Mouse (Mus musculus) testis, adult 2 months (tissue): ENCODE results near the gene Junb. TPM values are rescaled to one million over a fixed set of nuclear protein-coding genes. Genes with fewer than 3 reads are reported as not detected.

Source experiments
- H3K27ac ChIP-seq: fragments of 200-500 bp; 2 replicates; pipeline ENCODE4 v1.5.1; 2012; ENCODE audit warnings: low read depth, low read length; ENCODE audit not compliant: control insufficient read depth, insufficient read depth
- H3K27me3 ChIP-seq: fragments of 200-500 bp; 2 replicates; pipeline ENCODE4 v1.6.1; 2012; ENCODE audit warnings: mild to moderate bottlenecking, low read length, moderate library complexity; ENCODE audit not compliant: control insufficient read depth, insufficient read depth
- H3K36me3 ChIP-seq: fragments of 200-500 bp; 2 replicates; pipeline ENCODE4 v1.6.1; 2012; ENCODE audit warnings: mild to moderate bottlenecking, low read length; ENCODE audit not compliant: control insufficient read depth, insufficient read depth
- H3K4me1 ChIP-seq: fragments of 200-500 bp; 2 replicates; pipeline ENCODE4 v1.6.1; 2012; ENCODE audit warnings: low read length; ENCODE audit not compliant: control insufficient read depth, insufficient read depth
- H3K4me3 ChIP-seq: fragments of 200-500 bp; 2 replicates; pipeline ENCODE4 v1.5.1; 2012; ENCODE audit warnings: low read depth, mild to moderate bottlenecking, low read length, moderate library complexity, mixed read lengths; ENCODE audit not compliant: control insufficient read depth
- CTCF ChIP-seq: fragments of 200-500 bp; IDR thresholded peaks from 2 replicates; pipeline ENCODE4 v1.5.1; 2012; ENCODE audit warnings: low read depth, mild to moderate bottlenecking, inconsistent platforms, low read length, moderate library complexity; ENCODE audit not compliant: control insufficient read depth, insufficient read depth, insufficient replicate concordance
- POLR2A ChIP-seq: fragments of 200-500 bp; IDR thresholded peaks from 2 replicates; pipeline ENCODE4 v1.6.1; 2012; ENCODE audit warnings: low read depth, mild to moderate bottlenecking, inconsistent platforms, low read length, moderate library complexity; ENCODE audit not compliant: control insufficient read depth
- polyA plus RNA-seq: library from polyadenylated mRNA; depleted of rRNA; stranded (reverse); fragments of >200 nt; gene quantifications from 2 replicates; pipeline ENCODE4 v1.2.3, GENCODE M21; 2012

The Junb gene
- polyA plus RNA-seq, 1 experiment: 5.7 TPM

DNA sequence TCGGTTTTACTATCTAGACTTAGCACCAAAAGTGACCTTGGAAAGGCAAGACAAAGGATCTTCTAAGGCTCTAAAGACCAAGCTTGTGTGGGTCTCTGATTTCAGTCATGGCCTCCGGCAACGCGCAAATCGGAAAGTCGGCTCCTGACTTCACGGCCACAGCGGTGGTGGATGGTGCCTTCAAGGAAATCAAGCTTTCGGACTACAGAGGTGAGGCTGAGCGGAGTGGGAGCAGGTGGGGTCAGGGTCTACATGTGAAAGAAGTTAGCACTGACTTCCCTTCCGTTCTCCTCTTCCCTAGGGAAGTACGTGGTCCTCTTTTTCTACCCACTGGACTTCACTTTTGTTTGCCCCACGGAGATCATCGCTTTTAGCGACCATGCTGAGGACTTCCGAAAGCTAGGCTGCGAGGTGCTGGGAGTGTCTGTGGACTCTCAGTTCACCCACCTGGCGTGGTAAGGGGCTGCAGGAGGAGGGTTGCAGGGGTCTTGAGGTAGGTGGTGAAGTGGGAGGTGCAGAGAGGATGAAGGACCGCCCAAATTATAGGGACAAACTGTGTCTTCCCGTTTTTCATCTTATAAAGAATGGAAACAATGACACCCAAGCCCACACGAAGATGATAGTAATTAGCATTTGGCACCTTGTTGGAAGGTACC, 8.3 kb downstream of the Junb start:
- TF ChIP-seq POLR2A (no peak), CTCF (no peak)
- peak overlapping the region; percentile 95 for H3K4me3 ChIP-seq
- H3K27me3 ChIP-seq: no peaks in the 10 kb centered on the region
- H3K4me1 ChIP-seq: peaks cover 35% of the 10 kb centered on the region
- H3K27ac ChIP-seq: peak overlapping the region; percentile 87
- H3K36me3 ChIP-seq: no peaks in the 10 kb centered on the region

GRCm38 (mm10) chr8:84969241-84970134, 9.0 kb downstream of the Junb start, which contains the start of the genes Gm49661, Prdx2 and Rnaseh2a:
Gm49661 (minus strand) TSS chr8:84969433.
Prdx2 (plus strand) TSS chr8:84969587.
Rnaseh2a (minus strand) TSS chr8:84969767.
- TF ChIP-seq POLR2A (peak; percentile 88), CTCF (no peak)
- H3K27me3 ChIP-seq: no peaks in the 10 kb centered on the region
- H3K4me3 ChIP-seq: peak within 1 kb of the TSS; percentile 95
- H3K36me3 ChIP-seq: no peaks in the 10 kb centered on the region
- H3K27ac ChIP-seq: peak within 1 kb of the TSS; percentile 95
- H3K4me1 ChIP-seq: peaks cover 38% of the 10 kb centered on the region

DNA sequence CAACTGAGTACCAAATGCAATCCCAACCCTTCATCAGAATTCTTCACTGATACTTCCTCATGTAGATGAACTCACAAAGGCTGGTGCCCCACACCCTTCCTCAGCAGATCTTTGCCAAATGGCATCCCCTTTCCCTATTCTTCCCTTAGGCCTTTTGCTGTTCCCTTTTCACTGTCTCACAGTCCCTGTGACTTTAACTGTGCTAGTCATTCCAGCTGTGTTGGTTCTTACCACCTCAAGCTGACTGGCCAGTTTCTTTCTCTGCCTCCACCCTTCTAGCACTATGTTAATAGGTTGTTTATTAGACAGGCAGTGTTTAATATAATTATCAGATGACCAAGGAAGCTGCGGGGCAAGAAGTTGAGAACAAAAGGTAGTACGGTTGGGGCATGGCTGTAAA, 9.9 kb downstream of the Junb start:
- Histone ChIP-seq H3K4me3 (peak overlapping the region; percentile 95), H3K27me3 (no peaks in the 10 kb centered on the region), H3K36me3 (no peaks in the 10 kb centered on the region), H3K27ac (peak overlapping the region; percentile 95), H3K4me1 (peaks cover 38% of the 10 kb centered on the region)
- TF ChIP-seq CTCF (no peak), POLR2A (no peak)

GRCm38 (mm10) chr8:84967532-84968304, 10.8 kb downstream of the Junb start:
- Histone ChIP-seq H3K27ac (peak overlapping the region; percentile 29), H3K4me1 (peaks cover 38% of the 10 kb centered on the region), H3K4me3 (peak overlapping the region; percentile 35), H3K36me3 (no peaks in the 10 kb centered on the region), H3K27me3 (no peaks in the 10 kb centered on the region)
- TF ChIP-seq POLR2A (no peak), CTCF (no peak)

DNA sequence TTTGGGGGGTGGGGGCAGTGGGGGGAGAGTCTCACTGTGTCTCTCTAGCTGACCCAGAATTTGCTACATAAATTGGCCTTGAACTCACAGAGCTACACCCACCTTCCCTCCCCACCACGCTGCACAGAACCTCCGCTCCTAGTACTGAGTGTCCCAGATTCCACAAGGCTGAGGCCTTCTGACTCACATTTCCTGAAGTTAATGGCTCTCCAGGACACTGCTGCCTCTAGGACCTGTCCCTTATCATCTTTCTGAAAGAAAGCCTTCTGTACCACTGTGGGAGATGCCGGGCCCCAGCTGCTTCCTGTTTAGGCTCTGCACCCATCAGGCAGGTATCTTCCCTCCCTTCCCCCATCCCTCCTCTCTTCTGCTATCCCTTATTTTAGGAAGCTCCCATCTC, 11.9 kb downstream of the Junb start:
- peak overlapping the region; percentile 92 for H3K4me3 ChIP-seq
- no peaks in the 10 kb centered on the region for H3K27me3 ChIP-seq
- H3K27ac ChIP-seq: peak overlapping the region; percentile 79
- TF ChIP-seq CTCF (no peak), POLR2A (no peak)
- H3K36me3 ChIP-seq: peaks cover 2% of the 10 kb centered on the region; the same call in 1 of the 2 replicates
- peaks cover 38% of the 10 kb centered on the region for H3K4me1 ChIP-seq

DNA sequence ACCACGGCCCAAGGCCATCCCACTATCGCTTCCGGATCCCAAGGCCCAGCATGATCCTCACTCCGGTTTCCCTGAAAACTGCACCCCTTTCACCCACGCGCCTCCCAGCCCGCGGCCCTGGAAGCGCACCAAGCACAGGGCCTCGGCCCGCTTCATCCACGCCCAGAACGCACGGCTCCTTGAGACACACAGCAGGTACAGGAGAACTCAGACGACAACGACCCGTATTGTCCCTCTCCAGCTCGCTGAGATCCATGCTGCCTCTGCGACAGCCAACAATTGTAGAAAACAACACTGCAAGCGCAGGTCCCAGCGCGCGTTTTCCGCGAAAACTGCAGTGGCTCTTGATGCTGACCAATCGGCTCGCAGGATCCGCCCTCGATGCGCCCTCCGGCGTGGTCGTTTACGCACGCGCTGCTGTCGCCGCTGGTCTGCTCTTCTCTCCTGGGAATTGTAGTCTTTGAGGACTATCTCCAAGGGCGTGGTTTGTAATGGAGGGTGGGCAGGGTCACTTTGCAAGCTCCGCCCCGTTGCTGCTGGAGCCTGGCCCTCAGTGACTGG, 12.7 kb downstream of the Junb start:
- Histone ChIP-seq H3K27ac (peak overlapping the region; percentile 32), H3K36me3 (peaks cover 2% of the 10 kb centered on the region; the same call in 1 of the 2 replicates), H3K4me3 (peak overlapping the region; percentile 92), H3K4me1 (peaks cover 38% of the 10 kb centered on the region), H3K27me3 (no peaks in the 10 kb centered on the region)
- TF ChIP-seq CTCF: no peak
- peak; percentile 65 for TF ChIP-seq POLR2A

DNA sequence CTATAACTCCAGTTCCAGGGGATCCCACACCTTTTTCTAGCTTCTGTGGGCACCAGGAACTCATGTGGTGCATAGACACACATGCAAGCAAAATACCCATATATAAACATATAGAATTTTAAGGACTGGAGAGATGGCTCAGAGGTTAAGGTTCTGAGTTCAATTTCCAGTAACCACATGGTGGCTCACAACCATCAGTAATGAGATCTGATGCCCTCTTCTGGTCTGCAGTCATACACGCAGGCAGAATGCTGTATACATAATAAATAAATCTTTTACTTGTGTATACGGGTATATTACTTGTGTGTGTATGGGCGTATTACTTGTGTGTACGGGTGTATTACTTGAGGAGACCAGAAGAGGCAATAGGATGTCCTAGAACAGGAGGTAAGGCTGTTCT, 14.6 kb downstream of the Junb start:
- H3K4me3 ChIP-seq: no peak overlapping the region
- H3K36me3 ChIP-seq: peaks cover 2% of the 10 kb centered on the region; the same call in 1 of the 2 replicates
- peaks cover 26% of the 10 kb centered on the region for H3K4me1 ChIP-seq

More for the DNA sequence above, 14.6 kb downstream of the Junb start:
- no peak overlapping the region for H3K27ac ChIP-seq
- H3K27me3 ChIP-seq: no peaks in the 10 kb centered on the region
- TF ChIP-seq CTCF: no peak
- no peak for TF ChIP-seq POLR2A
